Mouse (Mus musculus): ENCODE data around the gene Sbsn.
A peak's percentile ranks its signal among the peaks of the same experiment; 100 is the strongest.
"Not testable (repeated sequence)": the region's sequence is repeated elsewhere in the genome, so short reads cannot be mapped to it uniquely, and the experiment has no call there.

The Sbsn gene

DNA sequence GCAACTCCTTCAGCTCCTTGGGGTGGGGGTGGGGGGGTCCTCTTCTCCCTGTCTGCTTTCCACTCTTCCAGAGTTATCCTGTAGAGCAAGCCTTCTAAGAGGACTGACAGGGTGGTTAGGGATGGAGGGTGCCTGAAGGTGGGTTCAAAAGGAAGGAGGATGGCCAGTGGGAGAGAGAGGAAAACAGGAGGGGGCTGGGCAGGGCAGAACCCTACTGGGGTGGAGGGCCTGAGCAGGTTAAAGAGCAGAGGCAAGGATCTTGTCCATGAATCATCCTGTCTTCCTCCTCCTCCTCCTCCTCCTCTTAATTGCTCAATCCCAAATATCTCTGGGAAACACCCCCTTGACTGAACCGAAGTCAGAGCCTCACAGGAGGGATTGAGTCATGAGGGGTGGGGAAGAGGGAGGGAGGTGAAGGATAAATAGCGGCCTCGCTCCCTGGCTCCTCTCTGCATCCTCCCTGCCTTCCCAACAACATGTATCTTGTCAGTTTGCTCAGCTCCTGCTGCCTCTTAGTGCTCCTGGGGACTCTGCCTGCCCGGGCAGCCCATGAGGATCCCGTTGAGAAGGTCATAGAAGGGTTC is at the start of gene Sbsn:
Gene Sbsn (plus strand): TSS at position 386 of the 584 bp plus-strand sequence.
- no peak for DNase-seq (ENCODE audit: low read depth in 1 of 2, low spot score in 2 of 2)

DNA sequence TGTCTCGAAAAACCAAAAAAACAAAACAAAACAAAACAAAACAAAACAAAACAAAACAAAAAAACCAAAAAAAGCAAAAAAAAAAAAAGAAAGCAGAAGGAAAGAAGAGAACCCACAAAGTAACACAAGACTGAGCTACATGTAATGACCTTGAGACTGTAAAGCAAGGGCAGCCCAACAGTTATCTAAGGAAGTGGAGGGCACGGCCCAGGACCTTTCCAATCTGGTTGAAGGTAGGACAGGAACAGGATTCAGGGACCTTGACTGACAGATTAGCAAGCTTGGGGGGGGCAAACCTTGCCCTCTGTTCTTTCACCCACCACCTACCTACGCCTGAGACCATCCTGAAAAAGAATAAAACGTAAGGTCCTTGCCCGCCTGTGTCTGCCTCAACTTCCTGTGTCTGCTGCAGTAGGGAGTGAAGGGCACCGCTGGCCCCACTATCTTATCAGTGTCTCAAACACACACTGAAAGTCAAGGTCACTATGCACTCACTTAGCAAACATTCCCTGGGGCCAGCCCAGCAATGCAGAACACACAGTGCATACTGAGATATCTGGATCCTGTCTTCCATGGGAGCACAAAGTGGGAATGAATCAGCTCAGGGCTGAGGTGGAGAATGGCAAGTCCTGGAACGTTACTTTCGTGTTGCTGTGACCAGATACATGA is 44.9 kb upstream of the Sbsn start:
- DNase-seq (ENCODE audit: low read depth in 1 of 2, low spot score in 2 of 2) = no peak

DNA sequence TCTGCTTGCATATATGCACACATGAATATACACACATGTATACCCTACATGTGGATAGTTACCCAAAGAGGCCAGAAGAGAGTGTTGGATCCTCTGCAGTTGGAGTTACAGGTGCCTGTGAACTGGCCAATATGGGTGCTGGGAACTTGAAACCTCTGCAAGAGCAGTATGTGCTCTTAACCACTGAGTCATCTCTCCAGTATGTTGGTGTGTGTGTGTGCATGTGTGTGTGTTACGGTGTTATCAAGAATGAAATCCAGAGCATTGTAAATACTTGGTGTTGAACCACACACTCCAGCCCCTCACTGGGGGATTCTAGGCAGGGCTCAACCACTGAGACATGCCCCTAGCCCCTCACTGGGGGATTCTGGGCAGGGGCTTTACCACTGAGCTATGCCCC is 43.8 kb upstream of the Sbsn start:
- no peak for DNase-seq (ENCODE audit: low read depth in 1 of 2, low spot score in 2 of 2)

GRCm38 (mm10) chr7:30711942-30712341 is 39.3 kb upstream of the Sbsn start, which contains the start of gene Atp4a:
TSS of gene Atp4a (plus strand) at chr7:30712209.
- DNase-seq (ENCODE audit: low read depth in 1 of 2, low spot score in 2 of 2) = no peak

DNA sequence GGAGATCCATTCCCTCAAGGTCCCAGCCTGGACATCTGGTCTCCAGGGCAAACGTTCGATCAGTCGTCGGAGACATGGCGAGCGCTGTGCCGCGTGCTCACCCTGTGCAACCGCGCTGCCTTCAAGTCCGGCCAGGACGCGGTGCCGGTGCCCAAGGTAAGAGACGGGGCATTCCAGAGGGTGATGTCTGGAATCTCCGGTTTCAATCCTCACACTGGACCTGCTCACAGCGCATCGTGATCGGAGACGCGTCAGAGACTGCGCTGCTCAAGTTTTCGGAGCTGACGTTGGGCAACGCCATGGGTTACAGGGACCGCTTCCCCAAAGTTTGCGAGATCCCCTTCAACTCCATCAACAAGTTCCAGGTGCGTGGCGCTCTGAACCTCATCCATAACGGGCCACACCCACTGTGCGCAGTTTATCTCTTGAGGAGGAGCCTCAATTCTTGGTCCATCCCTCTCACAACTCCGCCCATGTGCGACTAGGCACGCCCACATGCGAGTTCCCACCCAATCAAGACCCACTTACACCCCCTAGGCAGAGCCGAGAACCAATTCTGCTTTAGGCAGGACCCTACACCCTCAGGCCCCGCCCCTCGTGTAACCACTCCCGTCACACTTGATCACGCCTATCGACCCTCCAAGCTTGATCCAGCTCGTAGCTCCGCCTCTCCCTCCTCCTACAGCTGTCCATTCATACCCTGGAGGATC is 34.1 kb upstream of the Sbsn start:
- DNase-seq (ENCODE audit: low read depth in 1 of 2, low spot score in 2 of 2) = peak; percentile 22 to 39

- DNase-seq (ENCODE audit: low read depth in 1 of 2, low spot score in 2 of 2) = no peak
Observed at GRCm38 (mm10) chr7:30717716-30718046, 33.6 kb upstream of the Sbsn start.

- DNase-seq (ENCODE audit: low read depth in 1 of 2, low spot score in 2 of 2) = no peak
Observed at GRCm38 (mm10) chr7:30719669-30720068, 31.6 kb upstream of the Sbsn start.

DNA sequence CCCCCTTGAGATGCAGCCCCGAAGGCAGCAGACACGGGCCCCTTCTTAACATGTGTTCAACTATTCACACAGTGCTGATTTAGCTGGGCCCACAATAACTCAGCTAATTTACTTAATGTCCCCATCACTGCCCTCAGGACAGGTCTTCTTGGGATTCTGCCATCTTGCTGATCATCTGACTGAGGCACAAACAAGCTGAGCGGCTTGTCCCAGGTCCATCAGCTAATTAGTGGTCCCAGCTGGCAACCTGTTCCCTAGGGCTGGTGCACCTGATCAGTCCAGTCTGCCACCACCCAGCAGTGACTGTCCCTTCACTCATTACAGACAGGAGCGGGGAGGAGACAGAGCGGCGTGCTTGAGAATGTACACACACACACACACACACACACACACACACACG is 30.0 kb upstream of the Sbsn start:
- no peak for DNase-seq (ENCODE audit: low read depth in 1 of 2, low spot score in 2 of 2)

- DNase-seq (ENCODE audit: low read depth in 1 of 2, low spot score in 2 of 2) = no peak
Observed at GRCm38 (mm10) chr7:30723274-30723953, 27.9 kb upstream of the Sbsn start.

DNA sequence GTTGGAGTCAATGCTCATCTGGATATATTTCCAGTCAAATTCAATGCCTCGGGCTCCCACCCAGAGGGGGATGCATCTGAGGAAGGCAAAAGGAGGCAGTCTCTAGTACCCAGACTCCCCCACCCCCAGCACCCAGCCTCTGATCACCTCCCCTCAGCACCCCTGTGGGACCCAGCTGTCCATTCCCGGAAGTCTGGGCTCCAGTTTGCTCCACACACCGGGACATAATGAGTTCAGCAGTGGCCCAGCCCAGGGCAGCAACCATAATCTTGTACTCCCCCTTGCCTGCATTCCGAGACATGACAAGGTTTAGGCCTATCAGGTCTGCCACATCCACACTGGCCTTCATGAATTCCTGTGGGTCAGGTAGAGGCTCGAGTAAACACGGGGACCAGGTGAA is 23.1 kb upstream of the Sbsn start:
- DNase-seq (ENCODE audit: low read depth in 1 of 2, low spot score in 2 of 2) = no peak

- no peak for DNase-seq (ENCODE audit: low read depth in 1 of 2, low spot score in 2 of 2)
Observed at GRCm38 (mm10) chr7:30728739-30729395, 22.4 kb upstream of the Sbsn start.

DNA sequence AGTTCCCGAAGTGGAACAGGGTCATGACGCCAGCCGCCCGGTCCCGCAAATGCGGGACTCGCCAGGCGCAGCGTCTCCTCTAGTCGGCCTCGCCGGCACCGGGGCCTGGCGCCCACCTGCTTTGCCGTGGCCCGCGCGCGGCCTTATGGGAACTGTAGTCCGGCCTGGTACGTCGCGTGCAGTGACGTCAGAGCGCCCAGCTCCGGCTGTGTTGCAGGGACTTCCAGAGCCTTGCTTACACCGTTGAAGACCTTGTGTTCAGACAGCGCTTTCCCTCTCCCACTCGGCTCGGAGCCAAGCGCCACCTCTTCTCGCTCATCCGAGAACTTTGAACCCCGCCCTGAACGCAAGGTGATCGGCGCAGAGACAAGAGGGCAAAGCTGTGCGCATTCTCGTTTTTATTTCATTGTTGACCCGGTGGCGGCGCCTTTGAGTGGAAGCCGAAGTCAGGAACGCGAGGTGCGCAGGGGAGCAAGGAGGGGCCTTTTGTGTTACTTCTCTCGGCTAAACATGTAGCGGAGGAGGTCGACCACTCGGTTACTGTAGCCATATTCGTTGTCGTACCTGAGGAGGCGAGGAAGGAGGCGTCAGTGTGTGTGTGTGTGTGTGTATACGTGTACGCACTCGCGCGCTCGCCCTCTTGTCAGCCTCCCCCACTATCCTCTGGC is 21.7 kb upstream of the Sbsn start, which contains the start of gene Tmem147:
Gene Tmem147 (minus strand): TSS at position 145 of the 668 bp plus-strand sequence.
- peak; percentile 60 to 80 for DNase-seq (ENCODE audit: low read depth in 1 of 2, low spot score in 2 of 2)

GRCm38 (mm10) chr7:30730064-30730722 is 21.1 kb upstream of the Sbsn start:
- not testable (repeated sequence) for DNase-seq (ENCODE audit: low read depth in 1 of 2, low spot score in 2 of 2)

DNA sequence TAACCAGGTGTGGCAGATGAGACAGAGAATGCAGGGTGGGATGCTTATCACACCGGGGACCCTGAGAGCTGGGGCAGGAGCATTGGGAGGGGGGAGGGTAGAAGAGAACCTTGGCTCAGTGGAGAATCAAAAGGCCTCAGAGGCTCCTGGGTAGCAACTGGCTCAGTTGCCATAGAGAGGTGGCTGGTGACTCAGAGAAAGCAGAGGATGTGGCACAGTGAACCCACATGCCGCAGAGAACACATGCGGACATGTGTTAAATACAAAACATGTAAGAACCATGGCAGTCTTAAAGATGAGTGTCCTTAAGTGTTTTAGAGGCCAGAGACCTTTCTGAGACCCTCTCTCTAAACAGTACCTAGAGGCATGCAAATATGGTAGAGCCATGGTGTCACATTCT is 15.1 kb upstream of the Sbsn start:
- no peak for DNase-seq (ENCODE audit: low read depth in 1 of 2, low spot score in 2 of 2)

DNA sequence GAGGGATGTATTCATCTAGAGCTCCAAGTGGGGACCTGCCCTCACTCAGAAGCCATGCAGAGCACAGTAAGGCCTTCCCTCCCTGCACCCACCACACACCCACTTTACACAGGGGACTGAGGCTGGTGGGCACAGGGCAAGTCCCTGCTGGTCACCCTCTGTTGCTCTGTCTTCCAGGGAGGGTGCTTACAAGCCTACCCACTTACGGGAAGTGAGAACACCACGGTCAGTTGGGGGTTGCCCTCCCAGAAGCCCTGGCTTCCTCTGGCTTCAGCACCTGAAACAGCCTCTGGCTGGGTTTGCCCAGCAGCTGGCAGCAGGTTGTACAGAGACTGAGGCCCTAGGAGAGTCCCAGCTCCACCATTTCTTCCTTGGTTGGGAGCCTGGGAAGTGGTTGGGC is 8.7 kb upstream of the Sbsn start:
- not testable (repeated sequence) for DNase-seq (ENCODE audit: low read depth in 1 of 2, low spot score in 2 of 2)

GRCm38 (mm10) chr7:30743617-30744016 is 7.7 kb upstream of the Sbsn start, which contains the start of gene Gapdhs:
TSS of gene Gapdhs (minus strand) at chr7:30743681.
- not testable (repeated sequence) for DNase-seq (ENCODE audit: low read depth in 1 of 2, low spot score in 2 of 2)

DNA sequence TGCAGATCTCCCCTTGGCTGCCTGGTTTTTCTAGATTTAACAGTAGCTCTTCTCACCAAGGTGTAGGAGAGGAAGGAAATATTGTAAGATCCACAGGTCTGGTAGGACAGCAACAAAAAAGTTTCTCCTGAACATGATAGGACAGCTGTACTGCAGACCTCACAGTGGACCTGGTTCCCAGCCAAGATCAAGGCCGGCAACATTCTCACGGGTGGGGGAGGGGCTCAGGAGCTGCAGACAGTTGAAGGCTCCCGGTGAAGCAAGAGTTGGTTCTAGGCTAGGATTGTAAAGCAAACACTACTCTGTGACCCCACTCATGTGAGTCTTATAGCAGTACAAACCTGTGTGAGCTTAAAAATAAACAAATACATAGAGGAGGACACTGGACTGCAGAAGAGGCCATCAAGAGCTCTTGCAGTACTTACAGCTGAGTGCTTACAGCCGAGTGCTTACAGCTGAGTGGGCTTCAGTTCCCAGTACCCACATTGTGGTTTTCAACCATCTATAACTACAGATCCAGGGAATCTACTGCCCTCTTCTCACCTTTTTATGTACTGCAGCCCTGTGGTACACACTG is 7.2 kb upstream of the Sbsn start:
- no peak for DNase-seq (ENCODE audit: low read depth in 1 of 2, low spot score in 2 of 2)

DNA sequence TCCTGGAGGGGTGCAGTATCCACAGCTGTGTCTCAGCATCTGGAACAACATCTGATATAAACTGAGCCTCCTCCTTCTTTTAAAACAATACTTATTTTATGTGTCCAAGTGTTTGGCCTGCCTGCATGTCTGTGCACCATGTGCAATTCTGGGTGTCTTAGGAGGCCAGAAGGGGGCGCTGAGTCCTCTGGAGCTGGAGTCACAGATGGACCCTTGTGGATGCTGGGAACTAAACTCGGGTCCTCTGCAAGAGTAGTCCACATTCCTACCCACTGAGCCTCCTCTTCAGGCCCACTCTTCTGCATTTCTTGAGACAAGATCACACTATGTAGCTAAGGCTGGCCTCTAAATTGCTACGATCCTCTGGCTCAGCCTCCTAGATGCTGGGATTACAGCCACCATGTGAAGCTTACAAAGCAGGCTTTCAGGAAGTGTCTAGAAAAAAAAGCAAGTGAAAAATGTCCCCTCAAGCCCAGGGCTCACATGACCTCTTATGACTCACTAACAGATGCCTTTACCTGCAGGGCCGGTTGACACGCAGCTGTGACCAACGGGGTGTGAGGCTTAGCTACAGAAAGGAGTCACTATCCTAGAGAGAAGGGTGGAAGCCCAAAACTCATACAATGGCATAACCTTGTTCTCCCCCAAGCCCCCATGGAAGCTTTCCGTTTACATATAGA is 3.6 kb upstream of the Sbsn start:
- DNase-seq (ENCODE audit: low read depth in 1 of 2, low spot score in 2 of 2) = no peak

Data from monocyte, adult 2 months (primary cell).